Mouse (Mus musculus) neural tube, embryonic 11.5 days (tissue): Measurements from ENCODE around the gene Zfp787. TPM values are rescaled to one million over a fixed set of nuclear protein-coding genes. Genes with fewer than 3 reads are reported as not detected.

Experiments used
- ATAC-seq: fragments of 200-750 bp; cut with Nextera tagmentation; 2 replicates; pipeline ENCODE4 v1.8.0; 2017; ENCODE audit warnings: moderate number of reproducible peaks, mild to moderate bottlenecking, moderate TSS enrichment, moderate library complexity; ENCODE audit not compliant: insufficient read depth, low FRiP score, low TSS enrichment
- DNase-seq: peaks from one replicate; pipeline ENCODE4 v3.0.0-alpha.2; 2015; ENCODE audit warnings: low spot score
- H3K27ac ChIP-seq: fragments of 300-500 bp; sonication (generic); 2 replicates; pipeline ENCODE4 v1.5.1; 2014; ENCODE audit warnings: low read depth, mild to moderate bottlenecking, low read length
- H3K27me3 ChIP-seq: fragments of 300-500 bp; sonication (generic); 2 replicates; pipeline ENCODE4 v1.6.1; 2014; ENCODE audit warnings: mild to moderate bottlenecking, low read length, mixed read lengths; ENCODE audit not compliant: control insufficient read depth, insufficient read depth
- H3K36me3 ChIP-seq: fragments of 300-500 bp; sonication (generic); 2 replicates; pipeline ENCODE4 v1.6.1; 2014; ENCODE audit warnings: mild to moderate bottlenecking, low read length, moderate library complexity, mixed read lengths; ENCODE audit not compliant: control insufficient read depth, insufficient read depth
- H3K4me1 ChIP-seq: fragments of 300-500 bp; sonication (generic); 2 replicates; pipeline ENCODE4 v1.6.1; 2014; ENCODE audit warnings: low read length, mixed read lengths; ENCODE audit not compliant: control insufficient read depth, insufficient read depth
- H3K4me2 ChIP-seq: fragments of 300-500 bp; sonication (generic); 2 replicates; pipeline ENCODE4 v1.6.1; 2014; ENCODE audit warnings: low read depth, mild to moderate bottlenecking, moderate library complexity
- H3K4me3 ChIP-seq: fragments of 300-500 bp; sonication (generic); 2 replicates; pipeline ENCODE4 v1.5.1; 2014; ENCODE audit warnings: low read depth, low read length
- H3K9ac ChIP-seq: fragments of 300-500 bp; sonication (generic); 2 replicates; pipeline ENCODE4 v1.6.1; 2014; ENCODE audit warnings: mild to moderate bottlenecking, low read length
- H3K9me3 ChIP-seq: fragments of 300-500 bp; sonication (generic); 2 replicates; pipeline ENCODE4 v1.6.1; 2016; ENCODE audit warnings: low read length; ENCODE audit not compliant: control insufficient read depth
- WGBS: fragments of 180-500 bp; shearing (Covaris S2); extraction: QIAGEN DNeasy Blood & Tissue Kit; methylation state at CpG from one replicate; pipeline ENCODE4 v1.1.7; 2014; 5-methylcytosine and 5-hydroxymethylcytosine counted together
- polyA plus RNA-seq: library from polyadenylated mRNA; unstranded; fragments of >200 nt; fragmentation: Nextera tagmentation; extraction: Ambion mirVana; gene quantifications from 2 replicates; pipeline ENCODE4 v1.2.1, GENCODE M21; 2014

Gene Zfp787
- polyA plus RNA-seq, 1 experiment from 2014 or later, result 12.5 TPM

- Histone ChIP-seq H3K4me3 (no peak overlapping the region), H3K9me3 (no peaks in the 10 kb centered on the region), H3K36me3 (no peaks in the 10 kb centered on the region), H3K27me3 (no peaks in the 10 kb centered on the region), H3K27ac (no peak overlapping the region), H3K9ac (no peak overlapping the region), H3K4me1 (no peaks in the 10 kb centered on the region), H3K4me2 (no peak overlapping the region)
- ATAC-seq, result no peak
- WGBS, result 89% methylated on average over 7 of the region's 7 CpGs
- no peak for DNase-seq
Measured at GRCm38 (mm10) chr7:6146194-6146981, 9.4 kb downstream of the Zfp787 start.

GRCm38 (mm10) chr7:6145423-6146188, 10.2 kb downstream of the Zfp787 start:
- Histone ChIP-seq H3K36me3 (no peaks in the 10 kb centered on the region), H3K4me2 (no peak overlapping the region), H3K4me1 (no peaks in the 10 kb centered on the region), H3K9me3 (no peaks in the 10 kb centered on the region), H3K4me3 (no peak overlapping the region), H3K9ac (no peak overlapping the region), H3K27me3 (no peaks in the 10 kb centered on the region), H3K27ac (no peak overlapping the region)
- WGBS, result 92% methylated on average over 8 of the region's 8 CpGs
- DNase-seq, result no peak
- no peak for ATAC-seq

DNA sequence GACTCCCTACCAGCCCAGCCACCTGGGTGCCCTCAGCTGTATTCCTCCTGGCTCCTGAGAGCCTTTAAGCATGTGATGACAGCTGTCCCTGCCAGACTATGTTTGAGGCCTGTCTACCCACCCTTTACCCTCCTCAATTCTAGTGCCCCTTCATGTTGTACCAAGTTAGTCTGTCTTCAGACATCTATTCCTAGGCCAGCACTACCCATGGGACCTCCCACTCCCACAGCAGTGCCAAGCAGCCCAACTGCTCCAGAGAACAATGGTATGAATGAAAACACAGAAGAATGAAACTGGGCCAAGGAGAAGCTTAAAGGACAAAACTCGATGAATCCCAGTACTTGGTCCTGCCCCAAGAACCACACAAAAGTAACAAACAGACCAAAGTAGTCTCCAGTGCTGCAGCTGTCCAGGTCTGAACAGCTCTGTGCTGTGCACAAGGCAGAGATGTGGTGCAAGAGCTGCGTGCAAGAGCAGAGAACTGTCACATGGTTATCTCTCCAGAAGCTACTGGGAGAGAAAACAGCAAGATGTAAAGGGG, 11.7 kb downstream of the Zfp787 start:
- Histone ChIP-seq H3K4me2 (no peak overlapping the region), H3K36me3 (no peaks in the 10 kb centered on the region), H3K27me3 (no peaks in the 10 kb centered on the region), H3K27ac (no peak overlapping the region), H3K4me1 (no peaks in the 10 kb centered on the region), H3K4me3 (no peak overlapping the region), H3K9ac (no peak overlapping the region), H3K9me3 (no peaks in the 10 kb centered on the region)
- WGBS, result 86% methylated on average over 2 of the region's 2 CpGs
- ATAC-seq (no peak), DNase-seq (no peak)

DNA sequence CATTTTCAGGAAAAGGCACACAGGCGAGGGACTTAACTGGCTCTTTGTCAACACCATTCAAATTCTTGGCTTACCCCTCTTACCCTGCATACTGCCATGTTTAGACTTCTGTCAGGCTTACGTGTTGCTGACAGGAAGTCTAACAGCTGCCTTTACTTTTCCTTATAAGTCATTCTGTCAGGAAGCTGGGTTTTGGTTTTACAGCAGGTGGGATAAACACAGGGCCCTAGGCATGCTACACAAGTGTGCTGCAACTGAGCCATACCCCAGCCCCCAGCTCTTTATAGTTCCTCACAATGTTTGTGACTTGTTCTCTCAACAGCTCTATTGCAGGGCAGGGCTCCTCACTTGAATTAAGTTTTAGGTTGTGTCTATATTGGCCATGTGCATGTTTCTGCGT, 16.5 kb downstream of the Zfp787 start:
- Histone ChIP-seq H3K4me1 (no peaks in the 10 kb centered on the region), H3K27me3 (no peaks in the 10 kb centered on the region), H3K36me3 (no peaks in the 10 kb centered on the region; the same call in 1 of the 2 replicates), H3K9me3 (no peaks in the 10 kb centered on the region), H3K27ac (no peak overlapping the region), H3K4me3 (no peak overlapping the region), H3K9ac (no peak overlapping the region), H3K4me2 (no peak overlapping the region)
- 88% methylated on average over 3 of the region's 3 CpGs for WGBS
- ATAC-seq, result no peak
- no peak for DNase-seq

DNA sequence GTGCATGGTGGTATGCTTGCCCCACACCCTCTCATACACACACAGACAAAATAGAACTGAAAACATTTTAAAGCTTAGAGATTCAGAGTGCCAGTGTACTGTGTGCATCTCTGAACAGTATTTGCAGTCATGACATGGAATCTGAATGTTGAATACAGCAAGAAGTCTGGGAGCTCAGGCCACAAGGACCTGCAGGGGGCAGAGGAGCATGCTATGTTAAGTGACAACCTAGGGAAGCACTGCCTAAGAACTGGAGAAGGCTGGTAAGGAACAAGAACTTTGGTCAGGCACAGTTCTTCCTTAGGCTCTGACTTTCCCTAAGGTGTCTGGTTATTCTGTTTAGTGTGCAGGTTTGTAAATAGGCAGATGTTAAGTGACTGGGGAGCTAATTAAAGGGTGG, 19.3 kb downstream of the Zfp787 start:
- H3K9me3 ChIP-seq, result no peaks in the 10 kb centered on the region
- peaks cover 16% of the 10 kb centered on the region for H3K36me3 ChIP-seq
- H3K4me3 ChIP-seq, result no peak overlapping the region
- H3K4me2 ChIP-seq, result no peak overlapping the region
- no peaks in the 10 kb centered on the region for H3K27me3 ChIP-seq
- ATAC-seq, result no peak
- no peak overlapping the region for H3K27ac ChIP-seq
- no peak overlapping the region for H3K9ac ChIP-seq
- no peaks in the 10 kb centered on the region for H3K4me1 ChIP-seq
- DNase-seq, result no peak

DNA sequence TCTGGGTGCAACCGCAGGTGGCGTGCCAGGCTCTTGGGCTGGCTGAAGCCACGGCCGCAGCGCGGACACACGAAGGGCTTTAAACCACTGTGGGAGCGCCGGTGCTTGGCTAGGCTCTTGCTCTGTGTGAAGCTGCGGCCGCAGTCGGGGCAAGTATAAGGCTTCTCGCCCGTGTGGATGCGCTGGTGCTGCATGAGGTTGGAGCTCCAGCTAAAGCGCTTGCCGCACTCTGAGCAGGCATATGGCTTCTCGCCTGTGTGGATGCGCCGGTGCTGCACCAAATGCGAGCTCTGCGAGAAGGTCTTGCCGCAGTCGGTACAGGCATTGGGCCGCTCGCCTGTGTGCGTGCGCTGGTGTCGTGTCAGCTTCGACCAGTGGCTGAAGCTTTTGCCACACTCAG, 23.2 kb downstream of the Zfp787 start:
- Histone ChIP-seq H3K4me1 (no peaks in the 10 kb centered on the region), H3K4me3 (no peak overlapping the region), H3K9ac (no peak overlapping the region), H3K36me3 (peaks cover 16% of the 10 kb centered on the region), H3K27ac (no peak overlapping the region), H3K27me3 (no peaks in the 10 kb centered on the region), H3K4me2 (no peak overlapping the region), H3K9me3 (no peaks in the 10 kb centered on the region)
- DNase-seq, result no peak
- 79% methylated on average over 30 of the region's 30 CpGs for WGBS
- ATAC-seq, result no peak

DNA sequence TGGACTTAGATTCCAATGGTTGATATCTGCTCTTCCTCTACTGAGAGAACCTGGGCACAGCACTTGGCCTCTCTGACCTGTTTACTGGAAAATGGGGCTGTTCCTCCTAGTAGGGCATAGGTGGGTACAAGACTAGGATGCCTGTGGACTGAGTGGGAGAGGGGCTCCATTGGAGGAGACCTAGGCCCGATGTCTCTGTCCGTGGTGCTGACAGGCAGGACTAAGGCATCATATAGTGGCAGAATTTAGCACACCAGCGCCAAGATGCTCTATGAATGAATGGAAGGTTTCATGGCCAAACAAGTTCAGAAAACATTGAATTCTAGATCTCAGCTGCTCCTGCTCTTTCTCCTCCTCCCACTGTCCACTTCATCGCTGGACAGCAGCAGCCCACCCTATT, 25.5 kb downstream of the Zfp787 start:
- peaks cover 16% of the 10 kb centered on the region for H3K36me3 ChIP-seq
- no peak for DNase-seq
- no peak overlapping the region for H3K4me3 ChIP-seq
- H3K9me3 ChIP-seq, result no peaks in the 10 kb centered on the region
- H3K27ac ChIP-seq, result no peak overlapping the region
- H3K9ac ChIP-seq, result no peak overlapping the region
- H3K27me3 ChIP-seq, result no peaks in the 10 kb centered on the region
- no peaks in the 10 kb centered on the region for H3K4me1 ChIP-seq
- ATAC-seq, result no peak
- 46% methylated on average over 4 of the region's 4 CpGs for WGBS
- H3K4me2 ChIP-seq, result no peak overlapping the region

DNA sequence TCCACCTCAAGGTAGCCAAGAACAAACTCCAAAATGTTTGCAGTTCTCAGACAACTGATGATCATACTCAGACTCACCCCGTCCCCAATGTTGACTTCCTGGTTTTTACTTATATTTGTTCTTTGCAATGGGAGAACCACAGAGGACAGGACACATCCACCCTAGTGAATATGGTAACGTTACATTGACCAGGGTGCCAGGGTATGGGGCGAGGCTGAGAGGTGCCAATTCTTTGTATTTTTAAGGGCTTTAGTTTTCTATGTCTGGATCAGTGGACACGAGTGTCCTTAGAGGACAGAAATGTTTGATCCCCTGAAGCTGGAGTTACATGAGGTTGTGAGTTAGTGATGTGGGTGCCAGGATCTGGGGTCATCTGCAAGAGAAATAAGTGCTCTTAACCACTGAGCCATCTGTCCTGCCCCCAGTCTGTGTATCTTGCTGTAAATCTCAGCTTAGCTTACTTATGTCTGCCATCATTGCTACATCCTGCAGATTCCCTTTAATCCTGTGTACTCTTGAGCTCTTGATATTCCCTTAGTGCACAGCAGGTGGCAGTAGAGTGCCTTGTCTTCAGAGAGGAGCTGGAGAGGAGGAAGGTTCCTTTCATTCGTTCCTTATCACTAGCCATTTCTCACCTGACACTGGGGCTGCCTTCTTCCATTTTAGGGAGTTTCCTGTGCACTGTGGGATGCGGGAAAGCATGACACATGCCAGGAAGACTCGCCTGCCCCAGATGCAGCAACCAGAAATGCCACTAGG, 28.9 kb downstream of the Zfp787 start:
- Histone ChIP-seq H3K27me3 (no peaks in the 10 kb centered on the region), H3K36me3 (peaks cover 1% of the 10 kb centered on the region; the same call in 1 of the 2 replicates), H3K4me1 (no peaks in the 10 kb centered on the region), H3K9ac (no peak overlapping the region), H3K9me3 (no peaks in the 10 kb centered on the region), H3K4me3 (no peak overlapping the region), H3K27ac (no peak overlapping the region), H3K4me2 (no peak overlapping the region)
- DNase-seq (peak; percentile 57), ATAC-seq (peak; percentile 39; the same call in 1 of the 2 replicates)
- WGBS, result 38% methylated on average over 7 of the region's 7 CpGs
